Mouse (Mus musculus) embryonic fibroblast, embryonic 13.5 days (primary cell): ENCODE data around the gene Sh3bp4. TPM values are rescaled to one million over a fixed set of nuclear protein-coding genes. Genes with fewer than 3 reads are reported as not detected.
A peak's percentile ranks its signal among the peaks of the same experiment; 100 is the strongest.

Experiments used
- H3K27ac ChIP-seq: 2 replicates; pipeline ENCODE4 v1.5.1; 2012; ENCODE audit warnings: low read length, control low read depth, inconsistent platforms; ENCODE audit not compliant: insufficient read depth
- H3K4me1 ChIP-seq: 2 replicates; pipeline ENCODE4 v1.6.1; 2011; ENCODE audit warnings: low read length; ENCODE audit not compliant: control insufficient read depth, insufficient read depth
- H3K4me3 ChIP-seq: 2 replicates; pipeline ENCODE4 v1.5.1; 2011; ENCODE audit warnings: mild to moderate bottlenecking, control low read depth, low read length; ENCODE audit not compliant: insufficient read depth
- CTCF ChIP-seq: IDR thresholded peaks from 2 replicates; pipeline ENCODE4 v1.5.1; 2011; ENCODE audit warnings: mild to moderate bottlenecking, control low read depth, low read length, moderate library complexity, borderline replicate concordance; ENCODE audit not compliant: insufficient read depth
- POLR2A ChIP-seq: IDR thresholded peaks from 2 replicates; pipeline ENCODE4 v1.6.1; 2011; ENCODE audit warnings: low read depth, mild to moderate bottlenecking, control low read depth, low read length, moderate library complexity
- polyA plus RNA-seq: library from polyadenylated mRNA; stranded (reverse); fragments of >200 nt; gene quantifications from 2 replicates; pipeline ENCODE4 v1.2.4, GENCODE M21; 2011; ENCODE audit warnings: low read depth; ENCODE audit not compliant: missing spikeins, insufficient read length

Sh3bp4 gene
- polyA plus RNA-seq, 1 experiment, result 19.8 TPM

DNA sequence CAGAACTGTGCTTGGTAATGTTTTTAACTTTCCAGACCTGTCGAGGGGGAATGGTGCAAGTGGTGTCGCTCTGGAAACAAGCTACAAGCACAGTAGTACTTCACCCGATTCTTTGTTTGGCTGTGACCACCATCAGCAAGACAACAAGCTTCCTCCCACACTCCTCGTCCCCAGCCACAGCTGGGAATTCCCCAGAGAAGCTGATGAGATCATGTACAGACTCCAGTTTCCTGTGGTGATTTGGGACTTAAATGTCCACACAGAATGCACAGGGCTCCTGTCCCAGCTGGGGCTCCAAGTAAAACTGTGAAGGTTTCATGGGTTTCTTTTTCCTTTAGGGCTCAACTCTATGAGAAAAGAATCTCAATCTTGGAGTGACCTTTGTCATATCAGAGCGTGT lies 28.9 kb upstream of the Sh3bp4 start:
- no peak for TF ChIP-seq POLR2A
- TF ChIP-seq CTCF, result no peak
- H3K27ac ChIP-seq, result no peak overlapping the region

DNA sequence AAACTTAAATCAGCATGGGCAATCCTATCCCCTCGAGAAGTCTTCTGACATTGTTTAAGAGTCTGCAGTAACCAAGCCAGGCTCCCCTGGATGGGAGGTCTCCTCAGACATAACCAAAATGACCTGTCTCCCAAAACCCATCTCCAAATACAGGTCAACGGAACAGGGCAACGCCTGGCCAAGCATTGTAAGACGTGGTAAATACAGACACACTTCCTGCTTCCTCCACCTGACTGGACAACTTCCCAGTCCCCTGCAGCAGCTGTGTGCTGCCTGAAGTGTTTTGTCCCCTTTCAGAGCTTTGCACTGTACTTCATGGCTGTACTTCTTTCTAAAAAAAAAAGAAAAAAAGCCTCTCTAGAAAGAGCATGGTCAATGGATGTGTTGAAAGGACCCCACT lies 28.1 kb upstream of the Sh3bp4 start:
- peaks cover 5% of the 10 kb centered on the region; the same call in 1 of the 2 replicates for H3K4me1 ChIP-seq
- no peak overlapping the region for H3K4me3 ChIP-seq
- TF ChIP-seq CTCF (no peak), POLR2A (no peak)
- no peak overlapping the region for H3K27ac ChIP-seq

More for the DNA sequence above, 28.9 kb upstream of the Sh3bp4 start:
- Histone ChIP-seq H3K4me1 (peaks cover 5% of the 10 kb centered on the region; the same call in 1 of the 2 replicates), H3K4me3 (no peak overlapping the region)

DNA sequence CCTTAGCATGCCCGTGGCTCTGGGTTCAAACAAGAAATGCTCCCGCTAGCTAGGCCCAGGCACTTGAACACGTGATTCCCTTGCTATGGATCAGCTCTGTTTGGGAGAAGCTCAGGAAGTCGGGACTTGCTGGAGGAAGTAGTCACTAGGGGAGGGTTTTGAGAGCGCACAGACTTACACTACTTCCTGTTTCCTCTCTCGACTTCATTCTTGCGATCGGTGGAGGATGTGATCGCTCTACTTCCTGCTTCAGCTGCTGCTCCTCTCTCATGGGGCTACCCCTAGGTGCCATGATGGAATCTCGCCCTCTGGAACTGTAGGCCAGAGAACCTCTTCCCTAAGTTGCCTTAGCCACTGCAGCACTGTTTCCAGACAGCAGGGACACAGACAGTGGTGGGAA lies 27.3 kb upstream of the Sh3bp4 start:
- TF ChIP-seq POLR2A (no peak), CTCF (no peak)
- Histone ChIP-seq H3K4me1 (peaks cover 5% of the 10 kb centered on the region; the same call in 1 of the 2 replicates), H3K4me3 (no peak overlapping the region), H3K27ac (no peak overlapping the region)

DNA sequence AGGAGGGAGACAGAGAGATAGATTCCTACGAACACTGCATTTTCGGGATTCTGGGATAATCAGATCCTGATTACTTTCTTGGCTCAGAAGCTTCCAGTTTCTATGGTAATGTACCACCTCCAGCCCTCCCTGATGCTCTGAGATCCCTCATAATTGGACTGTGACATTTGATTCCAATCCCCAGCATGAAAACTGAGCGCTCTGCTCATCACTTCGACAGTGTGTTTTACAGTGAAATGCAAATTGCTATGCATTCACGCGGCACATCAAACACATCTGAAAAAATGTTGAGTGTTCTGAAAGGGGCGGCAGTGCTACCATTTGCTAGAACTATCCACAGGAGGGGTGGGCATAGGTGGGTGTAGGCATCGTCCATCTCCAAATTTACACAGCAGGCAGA lies 24.8 kb upstream of the Sh3bp4 start:
- no peak for TF ChIP-seq POLR2A
- no peak for TF ChIP-seq CTCF
- Histone ChIP-seq H3K4me1 (peaks cover 5% of the 10 kb centered on the region; the same call in 1 of the 2 replicates), H3K4me3 (no peak overlapping the region), H3K27ac (no peak overlapping the region)

DNA sequence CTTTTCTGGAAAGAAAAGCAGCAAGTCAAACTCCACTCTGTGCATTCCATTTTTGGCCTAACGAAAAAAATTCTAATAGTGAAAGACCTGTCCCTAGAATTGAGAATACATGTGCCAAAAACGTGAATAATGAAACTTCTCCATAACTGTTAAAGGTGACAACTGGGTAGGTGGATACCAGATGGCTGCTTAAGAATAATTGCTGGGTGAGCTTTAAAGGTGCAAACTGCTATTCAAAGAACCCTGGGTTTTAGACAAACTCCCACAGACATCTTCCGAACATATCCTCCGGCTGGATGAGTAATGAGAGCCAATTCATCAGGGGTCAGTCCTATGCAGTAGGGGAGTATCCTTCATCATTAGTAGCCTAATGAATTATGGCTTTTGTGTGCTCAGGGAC lies 20.7 kb upstream of the Sh3bp4 start:
- TF ChIP-seq CTCF, result no peak
- no peak for TF ChIP-seq POLR2A
- Histone ChIP-seq H3K27ac (no peak overlapping the region), H3K4me3 (no peak overlapping the region), H3K4me1 (no peaks in the 10 kb centered on the region)

DNA sequence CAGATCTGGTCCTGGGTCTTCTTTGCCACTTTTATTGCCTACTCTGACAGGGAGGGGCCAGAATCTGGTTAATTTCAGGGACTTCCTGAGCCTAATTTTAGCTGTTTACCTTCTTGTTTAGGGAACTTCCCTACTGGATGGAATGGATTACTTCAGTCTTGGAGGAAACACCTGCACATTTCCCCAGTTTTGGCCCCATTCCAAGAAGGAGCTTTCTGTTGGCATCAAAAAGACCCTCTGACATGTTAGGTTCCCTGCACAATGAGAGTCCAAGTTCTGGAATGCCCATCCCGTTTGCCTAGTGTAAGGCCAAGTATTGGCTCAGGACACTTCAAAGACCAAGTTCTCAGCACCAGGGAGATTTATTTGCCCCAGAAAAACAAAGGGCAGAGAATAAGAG lies 14.0 kb upstream of the Sh3bp4 start:
- Histone ChIP-seq H3K27ac (no peak overlapping the region), H3K4me1 (no peaks in the 10 kb centered on the region), H3K4me3 (no peak overlapping the region)
- TF ChIP-seq POLR2A (no peak), CTCF (no peak)

DNA sequence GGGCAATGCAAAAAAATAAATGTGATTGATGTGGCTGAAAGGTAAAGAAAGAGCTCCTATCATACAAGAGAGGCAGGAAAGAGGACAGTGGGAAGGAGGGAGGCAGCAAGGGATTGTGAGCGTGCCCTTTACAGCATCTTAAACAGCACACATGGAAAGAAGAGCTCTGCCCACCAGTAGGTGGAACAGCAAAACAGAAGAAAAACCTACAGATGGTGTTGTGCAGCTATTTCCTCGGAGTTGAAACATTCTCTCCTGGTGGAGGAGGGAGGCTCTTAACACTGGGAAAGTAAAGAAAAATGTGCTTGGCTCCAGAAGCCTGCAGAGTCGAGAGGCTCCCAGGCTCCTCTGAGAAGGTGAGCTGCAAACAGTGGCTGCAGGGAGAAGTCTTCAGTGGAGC lies 12.8 kb upstream of the Sh3bp4 start:
- no peaks in the 10 kb centered on the region for H3K4me1 ChIP-seq
- TF ChIP-seq POLR2A (no peak), CTCF (no peak)
- no peak overlapping the region for H3K27ac ChIP-seq

DNA sequence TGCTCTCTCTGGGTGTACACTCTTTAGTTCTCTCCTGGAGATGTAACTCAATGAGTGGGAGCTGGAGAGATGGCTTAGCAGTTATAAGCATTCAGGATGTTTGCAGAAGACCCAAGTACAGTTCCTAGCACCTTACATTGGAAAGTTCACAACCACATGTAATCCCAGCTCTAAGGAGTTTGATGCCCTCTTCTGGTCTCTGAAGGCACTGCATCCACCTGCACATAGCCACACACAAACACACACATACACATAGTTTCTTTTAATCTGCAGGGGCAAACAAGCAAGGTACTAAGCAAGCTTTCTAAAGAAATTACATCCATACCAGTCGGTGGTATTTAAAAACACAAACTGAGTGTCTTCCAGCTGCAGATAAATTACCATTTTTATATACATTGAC lies 12.2 kb upstream of the Sh3bp4 start:
- no peak for TF ChIP-seq POLR2A
- no peak for TF ChIP-seq CTCF
- Histone ChIP-seq H3K4me1 (peaks cover 1% of the 10 kb centered on the region; the same call in 1 of the 2 replicates), H3K27ac (no peak overlapping the region), H3K4me3 (no peak overlapping the region)

More for the DNA sequence above, 12.8 kb upstream of the Sh3bp4 start:
- H3K4me3 ChIP-seq, result no peak overlapping the region

DNA sequence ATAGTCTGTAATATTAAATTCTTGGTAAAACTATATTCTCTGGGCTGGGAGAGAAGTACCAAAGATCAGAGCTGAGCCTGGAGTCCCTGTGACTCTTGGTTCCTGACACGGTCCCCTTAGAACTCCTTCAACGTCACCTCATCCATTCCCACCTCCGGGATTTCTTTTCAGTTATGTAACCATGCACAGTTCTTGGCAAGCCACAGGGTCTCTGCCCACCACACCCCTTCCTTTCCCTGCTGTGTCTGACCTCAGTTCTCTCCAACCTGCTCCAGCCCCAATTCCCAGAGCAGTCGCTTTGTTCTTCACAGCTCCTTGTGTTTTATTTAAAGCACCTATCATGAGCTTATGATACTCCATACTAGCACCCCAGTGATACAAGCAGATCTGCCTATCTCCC lies 7.2 kb upstream of the Sh3bp4 start:
- no peak overlapping the region for H3K4me3 ChIP-seq
- H3K4me1 ChIP-seq, result peaks cover 4% of the 10 kb centered on the region; the same call in 1 of the 2 replicates
- H3K27ac ChIP-seq, result peak overlapping the region; percentile 10; the same call in 1 of the 2 replicates
- no peak for TF ChIP-seq CTCF
- no peak for TF ChIP-seq POLR2A

DNA sequence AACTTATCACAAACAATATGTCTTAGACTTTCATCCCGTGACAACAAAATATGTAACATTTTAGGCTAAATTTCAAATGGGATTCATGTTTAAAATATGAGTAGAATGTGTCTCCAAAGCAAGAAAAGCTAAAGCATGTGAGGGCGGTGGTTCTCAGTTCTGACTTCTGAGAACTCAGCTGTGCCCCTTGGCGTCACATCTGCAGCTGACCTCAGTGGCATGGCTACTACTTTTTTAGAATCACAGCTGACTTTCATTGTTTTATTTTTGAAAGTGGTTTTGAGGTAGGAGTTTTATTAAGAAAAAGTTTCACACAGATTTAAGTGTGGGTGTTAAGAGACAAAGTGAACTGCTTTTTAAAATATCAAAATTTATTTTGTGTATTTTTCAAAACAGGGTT lies 6.4 kb upstream of the Sh3bp4 start:
- Histone ChIP-seq H3K4me1 (peaks cover 9% of the 10 kb centered on the region; the same call in 1 of the 2 replicates), H3K27ac (peak overlapping the region; percentile 51; the same call in 1 of the 2 replicates), H3K4me3 (no peak overlapping the region)
- TF ChIP-seq CTCF, result no peak
- TF ChIP-seq POLR2A, result no peak
